Mouse (Mus musculus) common myeloid progenitor, adult 5-6 weeks (primary cell): ENCODE results near the gene Atp1a4. TPM values are rescaled to one million over a fixed set of nuclear protein-coding genes. Genes with fewer than 3 reads are reported as not detected.

Experiments used
- ATAC-seq: replicated peaks from 2 replicates; pipeline ENCODE4 v1.8.0; 2016; ENCODE audit warnings: low read depth, mild to moderate bottlenecking, moderate TSS enrichment, inconsistent platforms; ENCODE audit not compliant: poor library complexity, severe bottlenecking
- total RNA-seq: library from RNA; stranded (forward); fragments of 200-1000, 187-1606 nt; gene quantifications from 2 replicates; pipeline ENCODE4 v1.2.3, GENCODE M21; 2017

Gene Atp1a4
- total RNA-seq, 1 experiment from 2014 or later = not detected

GRCm38 (mm10) chr1:172200871-172201447, 57.3 kb downstream of the Atp1a4 start:
- ATAC-seq = no peak

GRCm38 (mm10) chr1:172200161-172200560, 58.1 kb downstream of the Atp1a4 start:
- no peak for ATAC-seq

GRCm38 (mm10) chr1:172198996-172199395, 59.2 kb downstream of the Atp1a4 start:
- no peak for ATAC-seq

GRCm38 (mm10) chr1:172198316-172198715, 59.9 kb downstream of the Atp1a4 start:
- no peak for ATAC-seq

GRCm38 (mm10) chr1:172197851-172198250, 60.4 kb downstream of the Atp1a4 start:
- ATAC-seq = no peak

- ATAC-seq = no peak
These were observed 61.1 kb downstream of the Atp1a4 start for GRCm38 (mm10) chr1:172197146-172197545.

GRCm38 (mm10) chr1:172194435-172194834, 63.8 kb downstream of the Atp1a4 start:
- no peak for ATAC-seq

- ATAC-seq = no peak
These were observed 66.0 kb downstream of the Atp1a4 start for GRCm38 (mm10) chr1:172192217-172192616.

- no peak for ATAC-seq
These were observed 66.6 kb downstream of the Atp1a4 start for GRCm38 (mm10) chr1:172191578-172191977.

GRCm38 (mm10) chr1:172188891-172189290, 69.3 kb downstream of the Atp1a4 start:
- ATAC-seq = peak; percentile 87

- peak; percentile 61 for ATAC-seq
These were observed 71.6 kb downstream of the Atp1a4 start for GRCm38 (mm10) chr1:172186401-172187289.

- ATAC-seq = no peak
These were observed 74.3 kb downstream of the Atp1a4 start for GRCm38 (mm10) chr1:172183915-172184314.

GRCm38 (mm10) chr1:172183056-172183455, 75.2 kb downstream of the Atp1a4 start:
- no peak for ATAC-seq

- ATAC-seq = no peak
These were observed 76.4 kb downstream of the Atp1a4 start for GRCm38 (mm10) chr1:172181777-172182176.

- ATAC-seq = no peak
These were observed 77.3 kb downstream of the Atp1a4 start for GRCm38 (mm10) chr1:172180881-172181280.

GRCm38 (mm10) chr1:172179102-172179501, 79.1 kb downstream of the Atp1a4 start:
- ATAC-seq = no peak

GRCm38 (mm10) chr1:172177791-172178190, 80.4 kb downstream of the Atp1a4 start:
- no peak for ATAC-seq

Other genes with a start within 250 kb of the Atp1a4 start
- gene Vangl2, start 230.0 kb downstream of the Atp1a4 start, total RNA-seq = 3.0 and 3.2 TPM in 2 replicates
- not detected in 2 replicates for gene Nhlh1, start 200.8 kb downstream of the Atp1a4 start, total RNA-seq
- 137 and 144 TPM in 2 replicates for gene Copa, start 175.9 kb downstream of the Atp1a4 start, total RNA-seq
- gene Ncstn, start 175.6 kb downstream of the Atp1a4 start, total RNA-seq = 24.3 and 25.1 TPM in 2 replicates
- 37.1 and 42.2 TPM in 2 replicates for gene Pex19, start 131.7 kb downstream of the Atp1a4 start, total RNA-seq
- 157 and 167 TPM in 2 replicates for gene Dcaf8, start 110.3 kb downstream of the Atp1a4 start, total RNA-seq
- 5.8 and 10.1 TPM in 2 replicates for gene Pea15a, start 51.6 kb downstream of the Atp1a4 start, total RNA-seq
- 0.23 TPM in 1 of 2 replicates, not detected in the other for gene Casq1, start 38.5 kb downstream of the Atp1a4 start, total RNA-seq
- 18.2 and 20.0 TPM in 2 replicates for gene Igsf8, start 3.2 kb upstream of the Atp1a4 start, total RNA-seq
- not detected in 2 replicates for gene Atp1a2, start 39.6 kb upstream of the Atp1a4 start, total RNA-seq
- gene Kcnj9, start 70.9 kb upstream of the Atp1a4 start, total RNA-seq = not detected in 2 replicates
- 0.27 and 0.39 TPM in 2 replicates for gene Kcnj10, start 82.8 kb upstream of the Atp1a4 start, total RNA-seq
- 17.5 and 20.4 TPM in 2 replicates for gene Pigm, start 118.1 kb upstream of the Atp1a4 start, total RNA-seq
- not detected in 2 replicates for gene Slamf9, start 216.9 kb upstream of the Atp1a4 start, total RNA-seq
- gene Igsf9, start 223.4 kb upstream of the Atp1a4 start, total RNA-seq = 0.14 and 2.2 TPM in 2 replicates
- gene Tagln2, start 241.6 kb upstream of the Atp1a4 start, total RNA-seq = 212 and 241 TPM in 2 replicates